Mouse (Mus musculus) heart, adult 2 months (tissue): ENCODE measurements around the gene Cyp4a10.

Source experiments
- CTCF ChIP-seq: fragments of 200-600 bp; IDR thresholded peaks from 2 replicates; pipeline ENCODE4 v1.8.1; 2022; ENCODE audit warnings: antibody characterized with exemption, mild to moderate bottlenecking, moderate library complexity
- EP300 ChIP-seq: fragments of 200-500 bp; IDR thresholded peaks from 2 replicates; pipeline ENCODE4 v1.6.1; 2011; ENCODE audit warnings: low read depth, low read length, control low read depth; ENCODE audit not compliant: insufficient read depth
- POLR2A ChIP-seq: fragments of 200-500 bp; IDR thresholded peaks from 2 replicates; pipeline ENCODE4 v1.6.1; 2011; ENCODE audit warnings: mild to moderate bottlenecking, low read depth, low read length, control low read depth; ENCODE audit not compliant: insufficient read depth

DNA sequence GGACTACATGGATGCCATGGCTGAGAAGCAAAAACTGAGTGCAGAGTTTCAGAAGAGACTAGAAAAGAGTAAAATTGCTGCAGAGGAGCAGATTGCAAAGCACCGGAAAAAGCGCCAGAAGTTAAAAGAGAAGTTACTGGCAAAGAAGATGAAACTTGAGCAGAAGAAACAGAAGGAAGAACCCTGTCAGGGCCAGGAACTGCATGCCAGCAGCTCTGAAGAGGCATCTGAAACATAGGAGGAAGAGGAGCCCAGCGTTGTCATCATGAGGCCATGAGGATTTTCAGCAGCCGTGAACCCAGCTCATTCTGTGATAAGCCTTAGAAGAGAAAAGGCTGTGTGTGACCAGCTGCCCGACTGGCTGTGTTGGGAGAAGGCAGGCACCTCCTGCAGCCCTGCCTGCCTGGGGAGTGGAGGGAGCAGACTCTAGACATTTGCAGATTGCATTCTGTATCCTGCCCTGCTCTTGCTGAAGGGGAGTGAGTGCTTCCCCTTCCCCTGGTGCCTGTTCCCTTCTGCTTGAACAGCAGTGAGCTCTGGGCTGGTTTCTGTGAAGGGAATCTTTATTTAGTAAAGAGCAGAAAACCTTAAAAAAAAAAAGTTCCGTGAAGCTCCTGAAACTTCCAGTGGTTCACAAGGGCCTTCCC, 36.9 kb upstream of the Cyp4a10 start:
- TF ChIP-seq POLR2A (no peak), CTCF (no peak), EP300 (no peak)
